Mouse (Mus musculus) 416B (cell line): ENCODE data around the gene Fbxl14.

Source experiments
- DNase-seq: peaks from one replicate; pipeline ENCODE4 v3.0.0; 2011; ENCODE audit warnings: low read depth

Fbxl14 gene

DNA sequence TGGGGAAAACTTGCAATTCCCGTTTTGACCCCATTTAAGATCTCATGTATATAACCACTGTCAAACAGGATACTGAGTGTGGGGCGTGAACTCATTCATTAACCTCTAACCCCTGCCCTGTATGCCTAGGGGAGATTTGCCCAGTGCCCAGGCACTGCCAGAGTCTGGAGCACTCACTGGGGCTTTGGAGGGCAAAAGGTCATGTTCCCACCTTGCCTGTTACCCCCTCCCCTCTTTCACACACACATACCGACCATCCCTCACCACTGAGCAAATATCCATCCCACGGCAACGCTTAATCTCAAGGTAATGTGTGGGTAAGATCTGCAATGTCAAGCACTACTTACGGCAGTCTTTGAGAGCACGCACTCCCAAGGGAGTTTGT, 13.2 kb downstream of the Fbxl14 start:
- no peak for DNase-seq

DNA sequence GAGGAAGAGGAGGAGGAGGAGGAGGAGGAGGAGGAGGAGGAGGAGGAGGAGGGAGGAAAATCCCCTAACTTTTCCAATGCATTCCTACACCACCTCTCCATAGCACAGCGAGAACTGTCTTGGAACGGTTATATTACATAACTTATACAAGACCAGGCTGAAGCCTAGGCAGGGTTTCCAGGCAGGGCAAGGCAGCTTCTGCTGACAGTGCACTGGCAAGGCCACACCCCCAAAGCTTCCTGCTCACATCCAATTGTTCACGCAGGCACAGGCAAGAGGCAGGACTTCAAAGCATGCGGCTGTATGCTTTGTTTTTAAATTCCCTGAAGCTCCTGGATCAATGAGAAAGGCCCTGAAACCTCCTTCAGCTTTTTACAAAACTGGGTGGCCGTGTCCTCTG, 19.8 kb downstream of the Fbxl14 start:
- peak; percentile 80 for DNase-seq

DNA sequence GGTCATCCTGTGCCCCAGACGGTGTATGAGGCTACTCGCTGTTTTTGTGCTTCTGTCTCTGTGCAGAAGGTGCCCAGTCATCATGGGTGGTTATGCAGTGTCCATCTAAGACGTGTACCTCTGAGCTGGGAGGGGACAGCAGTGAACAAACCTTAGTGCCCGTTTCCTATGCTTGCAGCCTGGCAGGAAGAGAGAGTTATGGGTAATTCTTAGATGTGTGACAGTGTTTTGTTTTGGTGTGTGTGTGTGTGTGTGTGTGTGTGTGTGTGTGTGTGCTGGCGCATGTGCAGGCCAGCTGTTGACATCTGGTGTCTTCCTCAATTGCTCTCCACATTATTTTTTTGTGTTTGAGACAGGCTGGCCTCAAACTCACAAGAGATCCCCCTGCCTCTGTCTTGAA, 20.6 kb downstream of the Fbxl14 start:
- DNase-seq, result peak; percentile 46

DNA sequence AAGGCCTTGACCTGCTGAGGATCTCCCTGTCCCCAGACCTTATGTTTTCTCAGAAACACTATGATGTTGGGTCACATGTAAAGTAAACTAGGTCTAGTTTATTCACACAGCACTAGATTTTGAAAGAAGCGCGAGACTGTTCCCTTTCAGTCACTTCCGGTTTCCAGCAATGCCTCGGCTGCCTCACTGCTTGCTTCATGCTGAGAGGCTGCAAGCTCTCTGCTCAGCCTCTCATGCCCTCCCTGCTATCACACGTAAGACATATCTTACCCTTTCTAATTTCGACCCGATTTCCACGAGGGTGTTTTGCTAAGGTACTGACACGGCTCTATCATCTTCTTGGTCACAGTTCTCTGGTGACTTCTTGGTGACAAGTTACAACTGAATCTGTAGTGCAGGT, 22.6 kb downstream of the Fbxl14 start:
- DNase-seq, result peak; percentile 56

DNA sequence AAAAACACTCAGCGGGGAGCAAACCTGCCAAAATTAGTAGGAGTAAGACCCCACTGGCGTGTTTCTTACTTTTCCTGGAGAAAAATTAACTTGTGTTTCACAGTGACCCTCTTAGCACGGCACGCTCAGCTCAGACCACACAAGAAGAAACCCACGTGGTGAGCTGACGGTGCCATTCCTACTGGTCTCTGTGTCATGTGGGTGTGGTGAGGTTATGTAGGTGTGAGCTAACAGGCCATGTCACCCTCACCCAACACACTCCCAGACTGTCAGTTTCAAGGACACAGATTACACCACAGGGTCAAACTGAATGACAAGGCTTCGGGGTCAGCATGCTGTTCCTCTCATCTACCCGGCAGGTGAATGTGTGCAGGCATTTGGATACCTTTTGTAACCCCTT, 25.3 kb downstream of the Fbxl14 start:
- DNase-seq, result no peak

DNA sequence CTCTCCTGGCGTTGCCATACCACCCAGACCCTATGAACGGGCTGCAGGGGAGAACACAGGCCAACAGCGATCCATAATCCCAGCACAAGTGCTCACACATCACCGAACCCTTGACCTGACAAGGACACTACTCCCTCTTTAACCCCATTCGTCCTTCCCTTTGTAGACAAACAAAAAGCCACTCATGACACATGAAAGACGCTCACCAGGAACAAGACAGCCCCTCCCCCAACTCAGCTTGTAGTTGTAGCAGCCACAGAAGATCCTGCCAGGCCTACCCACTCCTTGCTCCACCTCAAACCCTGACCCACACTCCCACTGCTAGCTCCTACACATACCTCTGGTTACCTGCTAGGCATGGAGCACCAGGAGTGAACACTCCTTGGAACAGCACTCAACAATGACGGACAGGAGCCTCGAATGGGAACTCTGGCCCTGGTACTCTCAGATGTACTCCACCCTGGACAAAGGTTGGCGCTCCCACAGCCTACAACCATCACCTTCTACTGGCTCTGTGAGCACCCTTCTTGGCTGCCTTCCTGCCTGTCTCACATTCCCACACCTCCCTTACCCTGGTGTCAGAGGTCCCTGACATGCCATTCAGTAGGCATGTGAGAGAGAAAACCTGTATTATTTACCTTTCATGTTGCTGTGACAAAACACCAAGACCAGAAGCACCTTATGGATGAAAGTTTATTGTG, 26.2 kb downstream of the Fbxl14 start:
- no peak for DNase-seq

DNA sequence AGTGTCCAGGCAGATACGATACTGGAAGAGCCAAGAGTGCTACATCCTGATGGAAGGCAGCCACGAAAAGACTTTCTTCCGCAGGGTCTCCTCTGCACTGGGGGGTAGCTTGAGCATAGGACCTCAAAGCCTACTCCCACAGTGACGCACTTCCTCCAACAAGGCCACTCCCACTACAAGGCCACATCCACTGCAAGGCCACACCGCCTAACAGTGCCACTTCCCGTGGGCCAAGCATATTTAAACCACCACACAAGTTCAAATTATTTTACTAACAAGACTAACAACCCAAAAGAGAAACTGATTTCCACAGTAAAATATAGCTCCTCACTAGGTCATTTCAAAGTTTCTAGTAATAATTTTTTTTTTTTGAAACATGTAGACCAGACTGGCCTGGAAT, 28.8 kb downstream of the Fbxl14 start:
- DNase-seq, result no peak

DNA sequence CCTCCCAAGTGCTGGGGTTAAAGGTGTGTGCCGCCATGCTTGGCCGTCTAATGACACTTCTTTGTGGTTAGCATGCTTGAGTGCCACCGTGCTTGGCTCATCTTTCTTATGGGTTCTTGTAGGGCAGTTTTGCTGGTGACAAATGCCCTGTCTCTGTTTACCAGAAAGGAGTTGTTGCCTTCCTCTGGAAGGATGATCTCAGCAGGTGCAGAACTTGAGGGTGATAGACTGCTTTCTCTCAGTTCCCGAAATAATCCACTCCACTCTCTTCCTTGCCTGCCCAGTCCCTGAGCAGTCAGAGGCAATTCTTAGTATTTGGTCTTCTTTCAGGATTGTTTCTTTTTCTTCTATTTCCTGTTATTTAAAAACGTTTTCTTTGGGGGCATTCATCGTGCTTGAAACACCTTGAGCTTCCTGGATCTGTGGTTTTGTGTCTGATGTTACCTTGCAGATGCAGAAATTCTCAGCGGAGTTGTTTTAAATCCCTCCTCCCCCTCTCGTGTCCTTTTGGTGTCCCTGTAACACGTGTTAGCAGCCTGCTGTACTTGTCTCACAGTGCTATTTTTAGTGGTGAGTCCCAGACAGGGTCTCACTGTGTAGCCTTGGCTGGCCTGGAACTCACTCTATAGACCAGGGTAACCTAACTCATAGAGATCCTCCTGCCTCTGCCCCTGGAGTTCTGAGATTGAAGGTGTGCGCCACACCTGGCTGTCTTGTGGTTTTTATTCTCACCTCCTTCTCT, 29.3 kb downstream of the Fbxl14 start:
- DNase-seq, result no peak

DNA sequence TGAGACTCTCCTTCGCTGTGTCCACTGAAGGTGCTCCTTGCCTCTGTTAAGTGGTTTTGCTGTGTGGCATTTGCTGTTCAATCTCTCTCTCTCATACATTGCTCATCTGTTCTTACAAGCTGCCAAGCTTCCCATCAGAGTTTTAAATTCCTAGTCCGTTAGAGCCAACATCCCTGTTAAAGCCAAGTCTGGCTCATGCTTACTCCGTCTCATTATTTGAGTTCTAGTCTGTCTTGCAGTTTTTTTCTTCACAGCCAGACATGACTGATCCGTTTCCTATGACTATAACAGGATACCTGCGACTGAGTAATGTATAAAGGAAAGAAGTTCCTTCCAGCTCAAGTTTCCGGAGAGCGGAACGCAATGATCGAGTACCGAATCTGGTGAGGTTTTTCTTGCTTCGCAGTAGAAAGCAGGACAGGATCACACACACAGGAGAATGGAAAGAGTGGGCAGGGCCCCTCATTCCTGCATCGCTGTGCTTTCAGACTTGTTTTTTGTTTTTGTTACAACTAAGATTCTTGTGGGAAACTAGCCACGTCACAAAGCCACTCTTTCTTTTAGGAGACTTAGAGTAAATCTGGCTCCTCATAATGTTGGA, 30.1 kb downstream of the Fbxl14 start:
- no peak for DNase-seq

DNA sequence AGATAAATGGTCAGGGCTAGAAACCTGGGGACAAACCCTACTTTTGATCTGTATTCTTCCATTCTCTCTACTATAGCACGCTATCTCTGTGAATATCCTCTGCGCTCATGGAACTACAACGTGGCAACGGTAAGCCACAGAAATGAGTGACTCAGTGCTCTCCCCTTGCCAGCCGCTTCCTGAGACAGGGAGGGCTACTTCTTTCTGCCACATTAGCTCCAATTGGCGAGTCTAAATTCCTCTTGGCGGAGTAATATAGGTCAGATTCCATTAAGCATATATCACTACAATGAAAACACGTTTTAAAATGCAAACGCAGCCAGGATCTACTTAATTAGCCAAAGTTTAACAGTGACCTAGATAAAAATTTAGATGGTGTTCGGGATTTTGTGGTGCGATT, 33.2 kb downstream of the Fbxl14 start:
- DNase-seq, result peak; percentile 87

DNA sequence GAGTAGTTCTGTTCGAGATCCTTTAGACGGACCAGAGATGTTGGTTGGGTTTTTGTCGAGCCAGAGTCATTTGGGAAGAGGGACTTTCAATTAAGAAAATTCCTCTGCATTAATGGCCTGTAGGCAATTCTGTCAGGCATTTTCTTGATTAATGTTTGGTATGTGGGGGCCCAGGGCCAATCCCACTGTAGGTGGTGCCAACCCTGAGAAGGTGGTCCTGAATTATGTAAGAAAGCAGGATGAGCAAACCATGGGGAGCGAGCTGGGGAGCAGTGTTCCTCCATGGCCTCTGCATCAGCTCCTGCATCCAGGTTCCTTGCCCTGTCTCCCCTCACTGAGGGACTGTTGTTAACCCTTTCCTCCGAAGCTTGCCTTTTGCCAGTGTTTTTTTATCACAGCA, 34.0 kb downstream of the Fbxl14 start:
- no peak for DNase-seq

DNA sequence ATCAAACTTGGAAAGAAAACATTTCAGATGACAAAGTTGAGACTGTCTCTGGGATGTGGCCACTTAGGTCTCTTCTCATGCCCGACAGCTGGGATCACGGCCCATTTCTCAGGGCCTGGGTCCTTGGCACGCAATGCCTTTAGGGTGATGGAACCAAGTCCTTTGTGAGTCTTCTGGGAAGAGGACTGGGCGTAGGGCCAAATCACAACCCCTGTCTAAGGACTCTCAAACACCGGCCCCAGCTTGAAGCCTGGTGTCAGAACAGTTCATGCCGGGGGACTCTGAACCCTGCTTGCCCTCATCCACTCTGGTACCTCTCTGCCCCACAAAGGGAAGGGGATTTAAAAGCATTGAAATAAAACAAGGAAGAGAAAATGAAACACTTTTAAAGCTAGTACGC, 34.6 kb downstream of the Fbxl14 start:
- DNase-seq, result no peak

DNA sequence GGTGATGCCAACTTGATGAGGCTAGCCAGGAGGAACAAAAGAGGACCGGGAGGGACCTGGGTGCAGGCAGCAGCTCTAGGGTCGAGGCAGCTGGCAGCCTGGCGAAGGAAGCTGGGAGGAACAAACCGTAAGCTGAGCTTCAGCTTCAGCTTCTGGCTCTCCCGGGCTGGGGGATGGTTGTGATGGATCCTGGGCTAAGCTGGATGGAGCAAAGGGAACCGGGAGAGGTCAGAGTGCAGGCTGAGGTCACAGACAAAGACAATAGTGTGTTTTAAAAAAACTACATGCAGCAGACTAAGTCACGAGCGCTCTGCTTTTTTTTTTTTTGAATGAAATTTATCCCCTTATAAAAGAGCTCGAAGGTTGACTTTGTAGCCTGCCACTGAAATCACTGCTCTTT, 41.3 kb downstream of the Fbxl14 start:
- DNase-seq, result no peak

DNA sequence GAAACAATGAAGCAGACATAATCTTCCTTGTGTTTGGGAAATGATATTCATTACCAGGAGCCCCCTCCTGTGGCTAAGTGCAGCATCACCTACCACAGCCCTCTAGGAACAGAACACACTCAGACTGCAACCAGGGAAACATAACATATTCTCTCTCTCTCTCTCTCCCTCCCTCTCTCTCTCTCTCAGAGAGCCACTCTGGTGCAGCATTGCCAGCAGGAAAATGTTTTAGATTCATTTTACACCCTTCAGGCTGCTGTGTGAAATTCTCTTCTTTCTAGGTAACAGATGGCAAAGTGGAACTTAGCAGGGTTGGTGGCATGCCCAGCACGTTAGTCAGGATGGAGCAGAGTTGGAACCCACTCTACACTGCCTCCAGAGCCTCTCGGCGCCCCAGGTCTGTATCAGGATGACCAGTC, 42.0 kb downstream of the Fbxl14 start:
- peak; percentile 65 for DNase-seq

DNA sequence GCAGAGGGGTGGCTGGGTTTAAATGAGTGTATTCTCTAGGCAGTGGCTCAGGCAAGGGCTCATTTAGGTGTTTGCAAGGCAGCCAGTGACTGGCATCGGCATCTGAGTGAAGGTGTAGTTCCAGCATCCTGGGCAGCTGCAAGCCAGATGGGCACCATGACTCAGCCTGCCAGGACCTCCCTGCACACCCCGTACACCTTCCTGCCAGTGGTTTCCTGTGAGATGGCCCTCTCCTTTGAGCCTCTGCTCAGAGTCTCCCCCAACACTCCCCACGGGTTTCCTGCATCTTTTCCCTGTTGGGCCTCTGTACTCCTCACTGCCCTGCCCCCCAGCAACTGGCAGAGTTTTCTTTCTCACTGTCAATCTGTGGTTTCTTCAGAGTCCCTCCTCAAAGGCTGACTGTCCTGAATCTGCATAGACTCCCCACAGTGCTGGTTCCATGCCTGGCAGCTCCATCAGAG, 42.5 kb downstream of the Fbxl14 start:
- DNase-seq, result peak; percentile 94

DNA sequence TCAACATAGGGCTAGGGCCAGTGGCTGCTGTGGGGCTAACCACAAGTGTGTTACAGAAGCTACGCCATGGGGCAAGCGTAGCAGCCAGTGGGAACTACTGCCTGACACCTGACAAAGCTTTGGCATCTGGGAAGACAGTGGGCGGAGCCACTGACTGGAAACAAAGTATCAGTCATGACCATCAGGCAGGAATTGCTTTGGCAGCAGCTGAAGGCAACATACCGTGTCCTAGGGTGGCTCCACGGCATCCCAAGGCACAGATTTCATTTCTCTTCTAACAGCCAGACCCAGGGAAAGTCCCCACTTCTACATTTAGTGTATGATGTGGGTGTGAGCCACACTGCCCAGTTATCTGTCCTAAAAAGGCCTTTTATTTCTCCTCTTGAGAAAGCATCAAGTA, 47.0 kb downstream of the Fbxl14 start:
- DNase-seq, result no peak

DNA sequence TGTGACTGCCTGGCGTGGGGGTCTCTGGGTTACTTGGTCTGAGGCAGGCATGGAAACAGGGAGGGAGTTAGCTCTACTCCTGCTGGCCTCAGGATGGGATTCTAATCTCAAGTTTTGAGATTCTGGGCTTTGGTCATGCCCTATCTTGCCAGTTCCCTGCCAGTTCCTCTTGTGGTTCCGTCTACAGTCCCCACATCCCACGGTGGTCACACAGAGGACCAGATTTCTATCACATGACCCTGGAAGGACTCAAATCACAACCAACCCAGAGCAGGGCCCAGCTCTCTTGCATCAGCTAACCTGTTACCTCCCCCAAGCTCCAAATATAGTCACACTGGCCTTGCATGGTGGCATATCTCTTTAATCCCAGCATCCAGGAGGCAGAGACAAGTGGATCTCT, 50.2 kb downstream of the Fbxl14 start:
- DNase-seq, result peak; percentile 74
